Comparison of ENCODE assay signal across 11 mouse cellular contexts in the genomic region with DNA sequence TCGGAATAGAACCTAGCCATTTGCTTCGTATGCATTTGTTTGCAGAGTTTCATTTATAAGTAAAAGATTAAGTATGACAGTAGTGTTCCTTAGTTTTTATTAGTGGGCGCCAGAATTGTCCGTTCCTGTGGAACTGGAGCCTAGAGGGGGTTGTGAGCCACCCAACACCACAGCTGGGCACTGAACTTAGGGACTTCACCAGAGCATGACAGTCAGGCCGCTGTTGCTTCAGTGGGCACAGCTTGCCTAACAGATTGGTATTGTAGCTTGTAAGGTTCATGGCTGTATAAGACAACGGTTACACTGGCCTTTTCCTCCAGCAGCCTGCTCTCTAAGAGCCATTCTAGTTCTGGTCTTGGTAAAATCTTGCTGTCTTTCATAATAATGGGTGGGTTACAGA.
"Had no signal": no experiment of that assay in that cellular context is flagged by ENCODE, and none has a peak within 500 bp of the region (broad histone marks: within the 10 kb centered on the region; RNA-seq: fewer than 3 reads in every experiment).

No protein-coding gene starts in this region.

- H3K27ac ChIP-seq: intestine, embryonic 15.5 days; left cerebral cortex, adult 2 months; limb, embryonic 15.5 days; liver, embryonic 12.5 days; macrophage; midbrain, embryonic 15.5 days; neural tube, embryonic 12.5 days; stomach, embryonic 15.5 days had no signal

- H3K9me3 ChIP-seq: intestine, embryonic 15.5 days; limb, embryonic 15.5 days; liver, embryonic 12.5 days; megakaryocyte, embryonic 14.5 days; midbrain, embryonic 15.5 days; neural tube, embryonic 12.5 days; stomach, embryonic 15.5 days had no signal

- ATAC-seq: liver, embryonic 12.5 days had no signal

- H3K4me3 ChIP-seq: intestine, embryonic 15.5 days; left cerebral cortex, adult 2 months; limb, embryonic 15.5 days; liver, embryonic 12.5 days; megakaryocyte, embryonic 14.5 days; midbrain, embryonic 15.5 days; neural tube, embryonic 12.5 days; stomach, embryonic 15.5 days had no signal

- H3K4me1 ChIP-seq: intestine, embryonic 15.5 days; limb, embryonic 15.5 days; liver, embryonic 12.5 days; megakaryocyte, embryonic 14.5 days; neural tube, embryonic 12.5 days; stomach, embryonic 15.5 days had no signal

- H3K36me3 ChIP-seq: intestine, embryonic 15.5 days; limb, embryonic 15.5 days; liver, embryonic 12.5 days; midbrain, embryonic 15.5 days; neural tube, embryonic 12.5 days; stomach, embryonic 15.5 days had no signal

- H3K27me3 ChIP-seq: intestine, embryonic 15.5 days; limb, embryonic 15.5 days; liver, embryonic 12.5 days; megakaryocyte, embryonic 14.5 days; midbrain, embryonic 15.5 days; neural tube, embryonic 12.5 days; stomach, embryonic 15.5 days had no signal

- H3K4me2 ChIP-seq: intestine, embryonic 15.5 days; limb, embryonic 15.5 days; liver, embryonic 12.5 days; lung, embryonic 14.5 days; midbrain, embryonic 11.5 days; midbrain, embryonic 15.5 days; neural tube, embryonic 12.5 days; stomach, embryonic 15.5 days had no signal

- H3K9ac ChIP-seq: intestine, embryonic 15.5 days; limb, embryonic 15.5 days; liver, embryonic 12.5 days; lung, embryonic 14.5 days; midbrain, embryonic 15.5 days; neural tube, embryonic 12.5 days; stomach, embryonic 15.5 days had no signal
